Comparison of ENCODE assay signal across 8 mouse cellular contexts in genomic region chr10:23348893-23349391, GRCm38 (mm10). TPM values are rescaled to one million over a fixed set of nuclear protein-coding genes. Genes with fewer than 3 reads are reported as not detected.
A peak's percentile ranks its signal among the peaks of the same experiment; 100 is the strongest.
DNase-seq lines count a peak whose midpoint lies in the region; ATAC-seq and TF ChIP-seq lines count a peak whose summit lies in the region.

No protein-coding gene starts in this region.

- H3K27me3 ChIP-seq in heart, embryonic 12.5 days (replicated peaks): peaks cover 11% of the 10 kb centered on the region
- peaks cover 20% of the 10 kb centered on the region for H3K27me3 ChIP-seq in ES-Bruce4 (ENCODE audit: control insufficient read depth, insufficient read depth, low read length, poor library complexity, severe bottlenecking)
- no peaks in the 10 kb centered on the region for H3K27me3 ChIP-seq in embryonic facial prominence, embryonic 11.5 days (ENCODE audit: control insufficient read depth, insufficient read depth, low read length)
- H3K27me3 ChIP-seq in hindbrain, embryonic 10.5 days (ENCODE audit: insufficient read depth, poor library complexity, severe bottlenecking): peaks cover 22% of the 10 kb centered on the region
- peaks cover 44% of the 10 kb centered on the region for H3K27me3 ChIP-seq in liver, postnatal 0 days (ENCODE audit: insufficient read depth, low read length)

- H3K4me1 ChIP-seq in heart, embryonic 12.5 days (replicated peaks): peaks cover 9% of the 10 kb centered on the region
- H3K4me1 ChIP-seq in ES-Bruce4 (ENCODE audit: control insufficient read depth, insufficient read depth, low read length): no peaks in the 10 kb centered on the region
- no peaks in the 10 kb centered on the region for H3K4me1 ChIP-seq in embryonic facial prominence, embryonic 11.5 days (ENCODE audit: control insufficient read depth, insufficient read depth, low read length)
- H3K4me1 ChIP-seq in hindbrain, embryonic 10.5 days (replicated peaks): peaks cover 32% of the 10 kb centered on the region
- H3K4me1 ChIP-seq in liver, postnatal 0 days (ENCODE audit: insufficient read depth): 0 out of 2 replicates have a peak, but pooled peaks cover 3% of the 10 kb centered on the region

- H3K36me3 ChIP-seq in heart, embryonic 12.5 days: no peaks in the 10 kb centered on the region
- no peaks in the 10 kb centered on the region for H3K36me3 ChIP-seq in ES-Bruce4 (ENCODE audit: control insufficient read depth, insufficient read depth, low read length, poor library complexity, severe bottlenecking)
- no peaks in the 10 kb centered on the region for H3K36me3 ChIP-seq in embryonic facial prominence, embryonic 11.5 days (replicated peaks; ENCODE audit: control insufficient read depth, insufficient read depth, low read depth, low read length)
- no peaks in the 10 kb centered on the region for H3K36me3 ChIP-seq in hindbrain, embryonic 10.5 days
- no peaks in the 10 kb centered on the region for H3K36me3 ChIP-seq in liver, postnatal 0 days (replicated peaks; ENCODE audit: insufficient read depth, low read length)

- H3K4me2 ChIP-seq in heart, embryonic 12.5 days: peak overlapping the region; percentile 75
- peak overlapping the region; percentile 64 for H3K4me2 ChIP-seq in embryonic facial prominence, embryonic 11.5 days (ENCODE audit: low read depth, low read length)
- peak overlapping the region; percentile 77 for H3K4me2 ChIP-seq in liver, postnatal 0 days (ENCODE audit: low read depth, low read length)

- H3K9ac ChIP-seq in heart, embryonic 12.5 days: peak overlapping the region; percentile 63
- H3K9ac ChIP-seq in ES-Bruce4 (ENCODE audit: low read depth, poor library complexity, severe bottlenecking): peak overlapping the region; percentile 83; the same call in 1 of the 2 replicates
- H3K9ac ChIP-seq in embryonic facial prominence, embryonic 11.5 days (replicated peaks; ENCODE audit: low read length): peak overlapping the region; percentile 80
- no peak overlapping the region for H3K9ac ChIP-seq in liver, postnatal 0 days (replicated peaks)

- no peak for TF ChIP-seq CTCF in ES-Bruce4 (IDR thresholded peaks at IDR 0.05; ENCODE audit: low read depth, low read length)
- no peak for TF ChIP-seq CTCF in liver, postnatal 0 days (IDR thresholded peaks at IDR 0.05; ENCODE audit: low read depth)

- TF ChIP-seq POLR2A in ES-Bruce4 (IDR thresholded peaks at IDR 0.05; ENCODE audit: insufficient read depth, low read length): no peak

- under 1% methylated on average over 22 of the region's 22 CpGs for WGBS in heart, embryonic 12.5 days
- WGBS in embryonic facial prominence, embryonic 11.5 days: under 1% methylated on average over 22 of the region's 22 CpGs
- under 1% methylated on average over 22 of the region's 22 CpGs for WGBS in hindbrain, embryonic 10.5 days
- WGBS in liver, postnatal 0 days (ENCODE audit: insufficient replicate concordance): 1% methylated on average over 18 of the region's 22 CpGs

- peak overlapping the region; percentile 66 for H3K4me3 ChIP-seq in heart, embryonic 12.5 days
- H3K4me3 ChIP-seq in ES-Bruce4 (ENCODE audit: low read depth, low read length): peak overlapping the region; percentile 49
- peak overlapping the region; percentile 60 for H3K4me3 ChIP-seq in embryonic facial prominence, embryonic 11.5 days (ENCODE audit: low read depth, low read length)
- peak overlapping the region; percentile 81 for H3K4me3 ChIP-seq in hindbrain, embryonic 10.5 days
- H3K4me3 ChIP-seq in liver, postnatal 0 days (ENCODE audit: low read depth, low read length): peak overlapping the region; percentile 53

- no peaks in the 10 kb centered on the region for H3K9me3 ChIP-seq in heart, embryonic 12.5 days (replicated peaks)
- no peaks in the 10 kb centered on the region for H3K9me3 ChIP-seq in ES-Bruce4 (replicated peaks; ENCODE audit: control insufficient read depth, insufficient read depth, low read length, poor library complexity, severe bottlenecking)
- no peaks in the 10 kb centered on the region for H3K9me3 ChIP-seq in embryonic facial prominence, embryonic 11.5 days (replicated peaks; ENCODE audit: control insufficient read depth, low read length)
- H3K9me3 ChIP-seq in hindbrain, embryonic 10.5 days: no peaks in the 10 kb centered on the region
- H3K9me3 ChIP-seq in liver, postnatal 0 days (ENCODE audit: low read length): no peaks in the 10 kb centered on the region

- DNase-seq in heart, postnatal 25 days (ENCODE audit: low spot score): no peak
- peak; percentile 56 for DNase-seq in embryonic facial prominence, embryonic 11.5 days (ENCODE audit: low spot score)
- no peak for DNase-seq in hindbrain, embryonic 10.5 days (ENCODE audit: low spot score)
- no peak for DNase-seq in liver, postnatal 0 days
- no peak for DNase-seq in urinary bladder, postnatal 14 days (ENCODE audit: low spot score)

- intact Hi-C loops in heart, postnatal 25 days (cut with DNase I): no loop called here

- no peak overlapping the region for H3K27ac ChIP-seq in heart, embryonic 12.5 days (ENCODE audit: poor library complexity, severe bottlenecking)
- no peak overlapping the region for H3K27ac ChIP-seq in ES-Bruce4 (ENCODE audit: insufficient read depth, low read length)
- H3K27ac ChIP-seq in embryonic facial prominence, embryonic 11.5 days (replicated peaks; ENCODE audit: low read depth, low read length): peak overlapping the region; percentile 83
- peak overlapping the region; percentile 96 for H3K27ac ChIP-seq in hindbrain, embryonic 10.5 days
- H3K27ac ChIP-seq in liver, postnatal 0 days (ENCODE audit: low read depth): no peak overlapping the region

- TF ChIP-seq EP300 in ES-Bruce4 (IDR thresholded peaks at IDR 0.05; ENCODE audit: insufficient read depth, low read depth, low read length): no peak
- no peak for TF ChIP-seq EP300 in liver, postnatal 0 days (IDR thresholded peaks at IDR 0.05; ENCODE audit: low read depth)

- 0 out of 2 replicates have a peak, but pooled peaks have one; percentile 5 for ATAC-seq in heart, embryonic 12.5 days (ENCODE audit: insufficient number of reproducible peaks, low FRiP score)
- ATAC-seq in embryonic facial prominence, embryonic 11.5 days (replicated peaks; ENCODE audit: insufficient number of reproducible peaks, low FRiP score, low TSS enrichment, low read depth): peak; percentile 36; the same call in 1 of the 2 replicates
- ATAC-seq in liver, postnatal 0 days: no peak
- ATAC-seq in megakaryocyte, adult 5-6 weeks (ENCODE audit: poor library complexity, severe bottlenecking): no peak

RNA-seq across cellular contexts. Expression of gene Eya4, which starts 1.6 kb away (rescaled TPM):
- 0.97 and 1.4 TPM in 2 replicates for polyA plus RNA-seq in heart, embryonic 12.5 days (2016; fragmentation: Nextera tagmentation; extraction: Ambion mirVana)
- total RNA-seq in heart, postnatal 25 days (2021): under 1 TPM; 0.34 TPM
- polyA plus RNA-seq in ES-Bruce4 (2011; ENCODE audit: insufficient read depth, insufficient read length, low read depth, missing spikeins): 5.4 and 6.9 TPM in 2 replicates
- 14.1 and 16.8 TPM in 2 replicates for polyA plus RNA-seq in embryonic facial prominence, embryonic 11.5 days (2014; fragmentation: Nextera tagmentation; extraction: Ambion mirVana)
- 3.6 and 5.5 TPM in 2 replicates for polyA plus RNA-seq in hindbrain, embryonic 10.5 days (2016; fragmentation: Nextera tagmentation; extraction: Ambion mirVana)
- polyA plus RNA-seq in liver, postnatal 0 days (2015; fragmentation: Nextera tagmentation; extraction: Ambion mirVana): 0.12 and 0.17 TPM in 2 replicates
- total RNA-seq in megakaryocyte, adult 5-6 weeks (2015): 0.33 and 0.39 TPM in 2 replicates
- total RNA-seq in megakaryocyte, adult 5-6 weeks (2017): 0.37 and 0.49 TPM in 2 replicates

Comparison
In these comparisons a context has a peak if more than half of its experiments do, and no peak if none do; other contexts are left out.
1. ATAC-seq: peak in heart, embryonic 12.5 days (single experiment) and embryonic facial prominence, embryonic 11.5 days (single experiment); none in liver, postnatal 0 days (single experiment) and megakaryocyte, adult 5-6 weeks (single experiment).
2. H3K27ac ChIP-seq: peak in embryonic facial prominence, embryonic 11.5 days (single experiment) and hindbrain, embryonic 10.5 days (single experiment); none in heart, embryonic 12.5 days (single experiment), ES-Bruce4 (single experiment) and liver, postnatal 0 days (single experiment).
3. Peak in every context shown above with its lines, with median percentiles within 50 percentile points of each other: H3K4me2 ChIP-seq and H3K4me3 ChIP-seq.